Mouse (Mus musculus) forebrain, embryonic 11.5 days (tissue): ENCODE results near the gene Ap1s2. TPM values are rescaled to one million over a fixed set of nuclear protein-coding genes. Genes with fewer than 3 reads are reported as not detected.

Experiments used
- ATAC-seq: fragments of 200-750 bp; cut with Nextera tagmentation; replicated peaks from 2 replicates; pipeline ENCODE4 v1.8.0; 2017; ENCODE audit warnings: moderate TSS enrichment; ENCODE audit not compliant: low FRiP score
- DNase-seq: peaks from one replicate; pipeline ENCODE4 v3.0.0-alpha.2; 2017; ENCODE audit warnings: low spot score
- H3K27ac ChIP-seq: fragments of 300-500 bp; sonication (generic); 2 replicates; pipeline ENCODE4 v1.5.1; 2014; ENCODE audit warnings: low read depth, low read length
- H3K27me3 ChIP-seq: fragments of 300-500 bp; sonication (generic); 2 replicates; pipeline ENCODE4 v1.6.1; 2014; ENCODE audit warnings: mild to moderate bottlenecking, low read length, mixed read lengths; ENCODE audit not compliant: control insufficient read depth, insufficient read depth
- H3K36me3 ChIP-seq: fragments of 300-500 bp; sonication (generic); 2 replicates; pipeline ENCODE4 v1.6.1; 2014; ENCODE audit warnings: mild to moderate bottlenecking, low read length, moderate library complexity, mixed read lengths; ENCODE audit not compliant: control insufficient read depth, insufficient read depth
- H3K4me1 ChIP-seq: fragments of 300-500 bp; sonication (generic); replicated peaks from 2 replicates; pipeline ENCODE4 v1.6.1; 2014; ENCODE audit warnings: low read length, mixed read lengths; ENCODE audit not compliant: control insufficient read depth, insufficient read depth
- H3K4me2 ChIP-seq: fragments of 300-500 bp; sonication (generic); 2 replicates; pipeline ENCODE4 v1.6.1; 2014; ENCODE audit warnings: low read depth, mild to moderate bottlenecking, low read length, moderate library complexity, mixed read lengths; ENCODE audit not compliant: severe bottlenecking
- H3K4me3 ChIP-seq: fragments of 300-500 bp; sonication (generic); 2 replicates; pipeline ENCODE4 v1.5.1; 2014; ENCODE audit warnings: low read depth, low read length
- H3K9ac ChIP-seq: fragments of 300-500 bp; sonication (generic); 2 replicates; pipeline ENCODE4 v1.6.1; 2014; ENCODE audit warnings: low read length
- H3K9me3 ChIP-seq: fragments of 300-500 bp; sonication (generic); 2 replicates; pipeline ENCODE4 v1.6.1; 2016; ENCODE audit warnings: low read length, mixed read lengths; ENCODE audit not compliant: control insufficient read depth
- WGBS: fragments of 180-500 bp; shearing (Covaris S2); extraction: QIAGEN DNeasy Blood & Tissue Kit; methylation state at CpG from one replicate; pipeline ENCODE4 v1.1.7; 2014; 5-methylcytosine and 5-hydroxymethylcytosine counted together
- polyA plus RNA-seq: library from polyadenylated mRNA; unstranded; fragments of >200 nt; fragmentation: Nextera tagmentation; extraction: Ambion mirVana; gene quantifications from 2 replicates; pipeline ENCODE4 v1.2.1, GENCODE M21; 2014

Gene Ap1s2
- polyA plus RNA-seq, 1 experiment from 2014 or later: 37.4 TPM

- Histone ChIP-seq H3K27me3 (no peaks in the 10 kb centered on the region; the same call in 1 of the 2 replicates), H3K4me2 (no peak overlapping the region), H3K36me3 (no peaks in the 10 kb centered on the region; the same call in 1 of the 2 replicates)
Observed at GRCm38 (mm10) chrX:163944381-163944780, 35.6 kb downstream of the Ap1s2 start.

GRCm38 (mm10) chrX:163951618-163952017 is 42.8 kb downstream of the Ap1s2 start:
- no peaks in the 10 kb centered on the region; the same call in 1 of the 2 replicates for H3K36me3 ChIP-seq
- H3K4me2 ChIP-seq: no peak overlapping the region
- no peak overlapping the region for H3K27ac ChIP-seq
- H3K4me3 ChIP-seq: no peak overlapping the region
- ATAC-seq: no peak
- WGBS: 100% methylated on average over 1 of the region's 1 CpGs
- H3K9me3 ChIP-seq: no peaks in the 10 kb centered on the region
- H3K4me1 ChIP-seq: no peaks in the 10 kb centered on the region
- no peaks in the 10 kb centered on the region for H3K27me3 ChIP-seq
- no peak for DNase-seq
- no peak overlapping the region for H3K9ac ChIP-seq

More at GRCm38 (mm10) chrX:163944381-163944780, 35.6 kb downstream of the Ap1s2 start:
- ATAC-seq (no peak), DNase-seq (no peak)
- H3K9ac ChIP-seq: no peak overlapping the region
- 86% methylated on average over 3 of the region's 3 CpGs for WGBS
- H3K9me3 ChIP-seq: no peaks in the 10 kb centered on the region
- no peak overlapping the region for H3K27ac ChIP-seq
- H3K4me3 ChIP-seq: no peak overlapping the region
- H3K4me1 ChIP-seq: no peaks in the 10 kb centered on the region

GRCm38 (mm10) chrX:163957381-163957780 is 48.6 kb downstream of the Ap1s2 start:
- Histone ChIP-seq H3K4me2 (peak overlapping the region; percentile 44), H3K4me1 (no peaks in the 10 kb centered on the region), H3K4me3 (peak overlapping the region; percentile 55), H3K9me3 (no peaks in the 10 kb centered on the region), H3K36me3 (no peaks in the 10 kb centered on the region), H3K9ac (peak overlapping the region; percentile 71), H3K27me3 (no peaks in the 10 kb centered on the region), H3K27ac (peak overlapping the region; percentile 91)
- 49% methylated on average over 12 of the region's 12 CpGs for WGBS
- no peak for DNase-seq
- ATAC-seq: peak; percentile 22

- 28% methylated on average over 57 of the region's 67 CpGs for WGBS
Observed at GRCm38 (mm10) chrX:163957803-163958466, 49.1 kb downstream of the Ap1s2 start.

GRCm38 (mm10) chrX:163958467-163958875 is 49.7 kb downstream of the Ap1s2 start, which contains the start of gene Zrsr2:
Gene Zrsr2, minus strand, starts transcription at chrX:163958661.
- peak; percentile 90 for DNase-seq
- Histone ChIP-seq H3K9ac (peak within 1 kb of the TSS; percentile 71), H3K27ac (peak within 1 kb of the TSS; percentile 91), H3K4me1 (no peaks in the 10 kb centered on the region), H3K27me3 (no peaks in the 10 kb centered on the region), H3K9me3 (no peaks in the 10 kb centered on the region), H3K36me3 (no peaks in the 10 kb centered on the region), H3K4me2 (peak within 1 kb of the TSS; percentile 46), H3K4me3 (peak within 1 kb of the TSS; percentile 55)
- ATAC-seq: peak; percentile 96
- WGBS: 16% methylated on average over 29 of the region's 29 CpGs

More at GRCm38 (mm10) chrX:163957803-163958466, 49.1 kb downstream of the Ap1s2 start:
- ATAC-seq (peak; percentile 90), DNase-seq (peak; percentile 85)
- Histone ChIP-seq H3K9ac (peak overlapping the region; percentile 71), H3K36me3 (no peaks in the 10 kb centered on the region), H3K9me3 (no peaks in the 10 kb centered on the region), H3K4me3 (peak overlapping the region; percentile 55), H3K4me1 (no peaks in the 10 kb centered on the region), H3K27me3 (no peaks in the 10 kb centered on the region), H3K27ac (peak overlapping the region; percentile 91), H3K4me2 (peak overlapping the region; percentile 44)

- H3K9me3 ChIP-seq: no peaks in the 10 kb centered on the region
- peaks cover 2% of the 10 kb centered on the region for H3K27me3 ChIP-seq
- no peaks in the 10 kb centered on the region for H3K36me3 ChIP-seq
- ATAC-seq: no peak
- no peaks in the 10 kb centered on the region for H3K4me1 ChIP-seq
- H3K4me3 ChIP-seq: no peak overlapping the region
- no peak overlapping the region for H3K27ac ChIP-seq
- DNase-seq: no peak
- no peak overlapping the region for H3K4me2 ChIP-seq
- 100% methylated on average over 1 of the region's 1 CpGs for WGBS
- no peak overlapping the region for H3K9ac ChIP-seq
Observed at GRCm38 (mm10) chrX:163981092-163981491, 72.3 kb downstream of the Ap1s2 start.

- no peaks in the 10 kb centered on the region for H3K4me1 ChIP-seq
- no peaks in the 10 kb centered on the region for H3K36me3 ChIP-seq
- no peaks in the 10 kb centered on the region for H3K9me3 ChIP-seq
- peaks cover 2% of the 10 kb centered on the region for H3K27me3 ChIP-seq
- DNase-seq (no peak), ATAC-seq (no peak)
- H3K9ac ChIP-seq: no peak overlapping the region
- WGBS: 50% methylated on average over 4 of the region's 4 CpGs
- no peak overlapping the region for H3K4me2 ChIP-seq
- H3K27ac ChIP-seq: no peak overlapping the region
- no peak overlapping the region for H3K4me3 ChIP-seq
Observed at GRCm38 (mm10) chrX:163981500-163981899, 72.7 kb downstream of the Ap1s2 start.

- Histone ChIP-seq H3K4me2 (no peak overlapping the region), H3K4me3 (no peak overlapping the region), H3K9me3 (no peaks in the 10 kb centered on the region), H3K4me1 (no peaks in the 10 kb centered on the region), H3K27ac (no peak overlapping the region), H3K27me3 (peaks cover 2% of the 10 kb centered on the region), H3K9ac (no peak overlapping the region), H3K36me3 (no peaks in the 10 kb centered on the region)
- DNase-seq (no peak), ATAC-seq (no peak)
- 85% methylated on average over 6 of the region's 6 CpGs for WGBS
Observed at GRCm38 (mm10) chrX:163982129-163982528, 73.3 kb downstream of the Ap1s2 start.
